Mouse (Mus musculus): ENCODE measurements around the gene Gm20388. TPM values are rescaled to one million over a fixed set of nuclear protein-coding genes. Genes with fewer than 3 reads are reported as not detected.

The Gm20388 gene
- polyA plus RNA-seq, 1 experiment from 2014 or later: not detected

DNA sequence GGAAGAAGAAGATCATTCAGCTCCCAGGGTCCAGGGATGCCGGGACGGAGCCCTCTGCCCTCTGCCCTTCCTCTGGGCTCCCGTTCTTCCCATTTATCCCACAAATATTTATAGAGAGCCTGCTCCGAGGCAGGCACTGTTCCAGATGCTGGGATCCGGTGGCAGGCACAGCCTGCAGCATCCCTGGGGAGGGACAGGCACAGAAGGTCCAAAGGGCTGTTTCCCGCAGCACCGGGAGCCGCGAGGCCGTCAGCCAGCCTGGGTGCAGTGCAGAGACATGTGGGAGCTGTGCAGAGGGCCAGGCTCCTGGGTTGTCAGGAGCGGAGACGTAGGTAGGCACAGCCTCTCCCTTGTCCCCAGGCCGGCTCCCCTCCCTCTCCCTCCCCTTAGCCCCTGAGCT is 322.3 kb downstream of the Gm20388 start:
- no peaks in the 10 kb centered on the region for H3K36me3 ChIP-seq (ENCODE audit: control insufficient read depth, insufficient read depth, low read length)
- H3K27me3 ChIP-seq (ENCODE audit: control insufficient read depth, insufficient read depth, low read length): peaks cover 12% of the 10 kb centered on the region
- peaks cover 41% of the 10 kb centered on the region for H3K4me1 ChIP-seq (ENCODE audit: control insufficient read depth, insufficient read depth, low read length)
- H3K4me2 ChIP-seq (replicated peaks; ENCODE audit: low read depth, low read length): peak overlapping the region; percentile 97
- WGBS: 25% methylated on average over 13 of the region's 13 CpGs
- H3K9ac ChIP-seq (ENCODE audit: low read depth, low read length): peak overlapping the region; percentile 24; the same call in 1 of the 2 replicates
- no peaks in the 10 kb centered on the region for H3K9me3 ChIP-seq (ENCODE audit: control insufficient read depth, low read length)
- ATAC-seq (ENCODE audit: low FRiP score, low TSS enrichment): no peak
- no peak overlapping the region for H3K27ac ChIP-seq (ENCODE audit: low read depth, low read length)
- peak overlapping the region; percentile 67 for H3K4me3 ChIP-seq (ENCODE audit: low read length)

DNA sequence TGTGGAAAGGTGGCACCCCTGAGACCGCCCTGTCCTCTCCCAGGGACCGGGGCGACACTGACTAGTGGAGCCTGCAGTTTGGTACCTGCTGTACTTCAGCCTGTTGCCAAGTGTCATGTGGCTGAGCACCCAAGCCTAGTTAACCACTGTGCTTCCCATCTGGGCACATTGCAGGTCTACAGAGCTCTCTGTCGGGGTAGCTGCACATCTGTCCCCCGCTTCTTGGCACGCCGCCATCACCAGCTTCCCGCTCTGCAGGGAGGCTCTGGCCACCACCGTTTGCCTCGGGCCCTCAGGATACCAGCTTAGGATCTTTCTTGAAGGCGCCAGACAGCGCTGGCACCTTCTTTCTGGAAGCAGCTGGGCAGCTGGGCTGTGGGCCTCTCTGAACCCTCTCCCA is 323.8 kb downstream of the Gm20388 start:
- ATAC-seq (ENCODE audit: low FRiP score, low TSS enrichment): no peak
- H3K27me3 ChIP-seq (ENCODE audit: control insufficient read depth, insufficient read depth, low read length): peaks cover 5% of the 10 kb centered on the region
- no peak overlapping the region for H3K9ac ChIP-seq (ENCODE audit: low read depth, low read length)
- WGBS: 68% methylated on average over 12 of the region's 12 CpGs
- H3K4me3 ChIP-seq (ENCODE audit: low read length): no peak overlapping the region
- no peaks in the 10 kb centered on the region for H3K36me3 ChIP-seq (ENCODE audit: control insufficient read depth, insufficient read depth, low read length)
- no peak overlapping the region for H3K4me2 ChIP-seq (replicated peaks; ENCODE audit: low read depth, low read length)
- H3K9me3 ChIP-seq (ENCODE audit: control insufficient read depth, low read length): no peaks in the 10 kb centered on the region
- no peak overlapping the region for H3K27ac ChIP-seq (ENCODE audit: low read depth, low read length)
- H3K4me1 ChIP-seq (ENCODE audit: control insufficient read depth, insufficient read depth, low read length): peaks cover 37% of the 10 kb centered on the region

DNA sequence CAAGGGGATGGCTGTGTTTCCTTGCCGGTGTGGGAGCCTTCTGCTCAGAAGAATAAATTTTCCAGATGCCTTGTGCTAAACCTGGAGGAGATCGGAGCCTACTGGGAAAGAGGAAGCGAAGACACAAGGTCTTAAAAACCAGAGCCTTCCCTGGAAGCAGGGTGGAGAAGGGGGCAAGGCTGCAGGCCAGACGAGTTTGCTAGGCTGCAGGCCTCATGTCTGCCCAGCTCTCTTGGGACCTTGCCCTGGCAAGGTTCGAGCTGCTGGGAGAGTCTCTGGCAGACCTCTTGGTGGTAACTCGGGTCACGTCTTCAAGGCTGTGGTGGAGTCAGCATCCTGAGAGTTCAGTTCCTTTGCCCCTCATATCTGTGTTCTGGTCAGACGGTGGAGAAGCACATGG is 324.2 kb downstream of the Gm20388 start:
- peaks cover 1% of the 10 kb centered on the region for H3K27me3 ChIP-seq (ENCODE audit: control insufficient read depth, insufficient read depth, low read length)
- no peak overlapping the region for H3K9ac ChIP-seq (ENCODE audit: low read depth, low read length)
- no peaks in the 10 kb centered on the region for H3K9me3 ChIP-seq (ENCODE audit: control insufficient read depth, low read length)
- H3K36me3 ChIP-seq (ENCODE audit: control insufficient read depth, insufficient read depth, low read length): no peaks in the 10 kb centered on the region
- WGBS: 63% methylated on average over 8 of the region's 8 CpGs
- no peak overlapping the region for H3K27ac ChIP-seq (ENCODE audit: low read depth, low read length)
- H3K4me2 ChIP-seq (replicated peaks; ENCODE audit: low read depth, low read length): no peak overlapping the region
- peaks cover 33% of the 10 kb centered on the region for H3K4me1 ChIP-seq (ENCODE audit: control insufficient read depth, insufficient read depth, low read length)
- H3K4me3 ChIP-seq (ENCODE audit: low read length): no peak overlapping the region
- no peak for ATAC-seq (ENCODE audit: low FRiP score, low TSS enrichment)

DNA sequence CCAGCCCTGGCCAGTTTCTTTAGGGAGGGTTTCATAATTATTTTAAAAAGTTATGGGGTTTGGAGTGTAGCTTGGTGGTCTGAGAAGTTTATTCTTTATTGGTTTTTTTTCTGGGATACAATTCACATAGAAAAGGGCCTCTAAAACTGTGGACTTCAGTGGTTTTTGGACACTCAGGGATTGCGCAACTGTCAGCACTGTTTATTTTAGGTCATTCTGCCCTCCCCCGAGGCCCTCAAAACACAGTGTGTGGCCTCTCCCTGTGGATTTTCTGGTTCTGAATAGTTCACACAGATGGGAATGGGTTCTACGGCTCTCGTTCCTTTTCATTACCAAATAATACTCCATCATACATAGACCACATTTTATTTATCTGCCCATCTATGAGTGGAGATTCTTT is 332.6 kb downstream of the Gm20388 start:
- Histone ChIP-seq H3K4me2 (replicated peaks; ENCODE audit: low read depth, low read length) (no peak overlapping the region), H3K4me1 (ENCODE audit: control insufficient read depth, insufficient read depth, low read length) (no peaks in the 10 kb centered on the region), H3K27ac (ENCODE audit: low read depth, low read length) (no peak overlapping the region), H3K27me3 (ENCODE audit: control insufficient read depth, insufficient read depth, low read length) (no peaks in the 10 kb centered on the region), H3K9me3 (ENCODE audit: control insufficient read depth, low read length) (peaks cover 2% of the 10 kb centered on the region; the same call in 1 of the 2 replicates), H3K4me3 (ENCODE audit: low read length) (no peak overlapping the region), H3K36me3 (ENCODE audit: control insufficient read depth, insufficient read depth, low read length) (0 out of 2 replicates have a peak, but pooled peaks cover 3% of the 10 kb centered on the region), H3K9ac (ENCODE audit: low read depth, low read length) (no peak overlapping the region)
- ATAC-seq (ENCODE audit: low FRiP score, low TSS enrichment): no peak
- 88% methylated on average over 4 of the region's 4 CpGs for WGBS

DNA sequence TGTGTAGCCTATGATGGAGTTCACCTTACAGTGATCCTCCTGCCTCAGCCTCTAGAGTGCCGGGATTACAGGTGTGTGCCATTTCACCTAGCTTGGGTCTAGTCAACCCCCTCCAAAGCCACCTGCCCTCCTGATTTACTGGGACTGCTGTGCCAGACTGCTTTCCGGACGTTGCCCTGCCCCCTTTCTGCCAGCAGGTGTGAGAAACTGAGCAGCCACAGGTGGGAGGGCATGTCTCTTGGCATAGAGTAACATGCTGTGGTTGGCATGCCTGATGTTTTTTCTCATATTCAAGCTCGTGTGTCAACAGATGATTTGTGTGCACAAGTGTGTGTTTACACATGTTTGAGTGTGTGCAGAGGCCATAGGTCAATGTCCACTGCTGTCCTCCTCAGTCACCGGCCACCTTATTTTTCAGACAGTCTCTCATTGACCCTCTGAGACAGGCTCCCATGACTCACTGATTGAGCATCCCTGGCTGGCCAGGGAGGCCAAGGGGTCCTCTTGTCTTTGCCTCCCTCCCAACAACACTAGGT is 333.3 kb downstream of the Gm20388 start:
- no peak; the same call in 1 of the 2 replicates for ATAC-seq (ENCODE audit: low FRiP score, low TSS enrichment)
- Histone ChIP-seq H3K27me3 (ENCODE audit: control insufficient read depth, insufficient read depth, low read length) (no peaks in the 10 kb centered on the region), H3K27ac (ENCODE audit: low read depth, low read length) (no peak overlapping the region), H3K9ac (ENCODE audit: low read depth, low read length) (no peak overlapping the region), H3K4me1 (ENCODE audit: control insufficient read depth, insufficient read depth, low read length) (no peaks in the 10 kb centered on the region), H3K4me3 (ENCODE audit: low read length) (no peak overlapping the region), H3K9me3 (ENCODE audit: control insufficient read depth, low read length) (peaks cover 2% of the 10 kb centered on the region; the same call in 1 of the 2 replicates), H3K36me3 (ENCODE audit: control insufficient read depth, insufficient read depth, low read length) (0 out of 2 replicates have a peak, but pooled peaks cover 3% of the 10 kb centered on the region), H3K4me2 (replicated peaks; ENCODE audit: low read depth, low read length) (no peak overlapping the region)
- 87% methylated on average over 5 of the region's 5 CpGs for WGBS

DNA sequence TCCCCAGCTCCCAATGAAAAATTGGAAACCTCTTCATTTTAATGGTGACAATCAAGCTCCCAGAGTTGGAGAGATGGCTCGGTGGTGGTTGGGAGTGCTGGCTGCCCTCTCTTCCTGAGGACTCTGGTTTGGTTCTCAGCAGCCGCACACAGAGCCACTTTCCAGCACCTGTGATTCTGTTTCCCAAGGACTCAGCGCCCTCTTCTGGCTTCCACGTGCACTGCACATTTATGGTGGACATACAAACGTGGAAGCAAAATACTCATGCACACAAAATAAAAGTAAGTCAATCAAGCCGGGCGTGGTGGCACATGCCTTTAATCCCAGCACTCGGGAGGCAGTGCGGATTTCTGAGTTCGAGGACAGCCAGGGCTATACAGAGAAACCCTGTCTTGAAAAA is 333.9 kb downstream of the Gm20388 start:
- no peak for ATAC-seq (ENCODE audit: low FRiP score, low TSS enrichment)
- Histone ChIP-seq H3K4me2 (replicated peaks; ENCODE audit: low read depth, low read length) (no peak overlapping the region), H3K4me1 (ENCODE audit: control insufficient read depth, insufficient read depth, low read length) (no peaks in the 10 kb centered on the region), H3K9ac (ENCODE audit: low read depth, low read length) (no peak overlapping the region), H3K27me3 (ENCODE audit: control insufficient read depth, insufficient read depth, low read length) (no peaks in the 10 kb centered on the region), H3K4me3 (ENCODE audit: low read length) (no peak overlapping the region), H3K27ac (ENCODE audit: low read depth, low read length) (no peak overlapping the region), H3K36me3 (ENCODE audit: control insufficient read depth, insufficient read depth, low read length) (0 out of 2 replicates have a peak, but pooled peaks cover 3% of the 10 kb centered on the region), H3K9me3 (ENCODE audit: control insufficient read depth, low read length) (peaks cover 2% of the 10 kb centered on the region; the same call in 1 of the 2 replicates)
- 91% methylated on average over 10 of the region's 10 CpGs for WGBS

DNA sequence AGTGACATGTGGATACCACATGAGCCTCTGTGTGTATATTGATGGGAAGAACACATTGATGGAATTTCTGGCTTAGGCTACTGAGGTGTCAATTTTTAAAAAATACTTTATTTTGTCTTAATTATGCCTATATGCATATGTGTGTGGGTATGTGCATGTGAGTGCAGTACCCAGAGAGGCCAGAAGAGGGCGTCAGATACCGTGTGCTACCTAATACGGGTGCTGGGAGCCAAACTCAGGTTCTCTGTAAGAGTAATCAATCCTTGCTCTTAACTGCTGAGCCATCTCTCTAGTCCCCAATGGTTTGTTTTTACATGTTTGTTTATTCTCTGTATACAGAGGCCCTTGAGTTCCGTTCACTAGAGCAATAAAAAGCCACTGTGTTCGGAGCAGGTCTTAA is 337.0 kb downstream of the Gm20388 start:
- Histone ChIP-seq H3K27me3 (ENCODE audit: control insufficient read depth, insufficient read depth, low read length) (no peaks in the 10 kb centered on the region), H3K27ac (ENCODE audit: low read depth, low read length) (no peak overlapping the region), H3K4me1 (ENCODE audit: control insufficient read depth, insufficient read depth, low read length) (peaks cover 13% of the 10 kb centered on the region), H3K4me2 (replicated peaks; ENCODE audit: low read depth, low read length) (no peak overlapping the region), H3K36me3 (ENCODE audit: control insufficient read depth, insufficient read depth, low read length) (0 out of 2 replicates have a peak, but pooled peaks cover 3% of the 10 kb centered on the region), H3K9ac (ENCODE audit: low read depth, low read length) (no peak overlapping the region), H3K9me3 (ENCODE audit: control insufficient read depth, low read length) (peaks cover 2% of the 10 kb centered on the region; the same call in 1 of the 2 replicates), H3K4me3 (ENCODE audit: low read length) (no peak overlapping the region)
- 80% methylated on average over 5 of the region's 5 CpGs for WGBS
- no peak for ATAC-seq (ENCODE audit: low FRiP score, low TSS enrichment)

DNA sequence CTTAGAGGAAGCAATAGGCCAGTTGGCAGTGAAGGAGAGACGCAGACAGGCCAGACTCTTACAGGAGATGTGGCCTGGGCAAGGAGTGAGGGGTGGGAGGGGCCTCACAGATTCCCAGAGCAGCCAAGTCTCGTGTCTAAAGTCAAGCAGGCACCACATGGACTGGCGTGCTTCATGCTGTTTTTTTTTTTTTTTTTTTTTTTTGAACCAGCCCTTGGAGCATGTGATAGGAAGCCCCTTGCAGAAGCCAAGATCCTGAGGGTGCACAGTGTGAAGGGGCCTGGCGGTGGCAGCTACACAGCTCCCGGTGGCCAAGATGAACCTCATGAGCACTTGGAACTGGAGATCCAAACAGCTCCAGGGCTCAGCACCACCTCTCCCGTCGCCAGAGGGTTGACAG is 337.4 kb downstream of the Gm20388 start:
- ATAC-seq (ENCODE audit: low FRiP score, low TSS enrichment): no peak
- H3K36me3 ChIP-seq (ENCODE audit: control insufficient read depth, insufficient read depth, low read length): 0 out of 2 replicates have a peak, but pooled peaks cover 3% of the 10 kb centered on the region
- H3K27me3 ChIP-seq (ENCODE audit: control insufficient read depth, insufficient read depth, low read length): no peaks in the 10 kb centered on the region
- H3K9me3 ChIP-seq (ENCODE audit: control insufficient read depth, low read length): peaks cover 2% of the 10 kb centered on the region; the same call in 1 of the 2 replicates
- no peak overlapping the region for H3K4me2 ChIP-seq (replicated peaks; ENCODE audit: low read depth, low read length)
- no peak overlapping the region for H3K27ac ChIP-seq (ENCODE audit: low read depth, low read length)
- no peak overlapping the region for H3K9ac ChIP-seq (ENCODE audit: low read depth, low read length)
- H3K4me1 ChIP-seq (ENCODE audit: control insufficient read depth, insufficient read depth, low read length): peaks cover 13% of the 10 kb centered on the region
- no peak overlapping the region for H3K4me3 ChIP-seq (ENCODE audit: low read length)
- WGBS: 83% methylated on average over 7 of the region's 7 CpGs

DNA sequence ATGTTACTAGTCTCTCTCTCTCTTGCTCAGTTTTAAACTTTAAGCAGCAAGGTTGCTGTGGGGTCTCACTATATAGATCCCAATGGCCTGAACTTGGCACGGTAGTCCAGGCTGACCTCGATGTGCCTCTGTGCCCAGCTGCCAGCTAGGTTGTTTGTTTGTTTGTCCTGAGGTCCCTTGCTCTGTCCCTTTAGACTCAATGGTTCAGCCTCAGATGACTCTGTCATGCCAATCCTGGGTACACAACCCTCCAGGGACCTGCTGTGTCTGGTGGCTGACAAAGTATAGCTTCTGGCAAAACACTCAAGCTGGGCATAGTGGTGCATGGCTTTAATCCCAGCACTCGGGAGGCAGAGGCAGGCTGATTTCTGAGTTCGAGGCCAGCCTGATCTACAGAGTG is 337.8 kb downstream of the Gm20388 start:
- H3K36me3 ChIP-seq (ENCODE audit: control insufficient read depth, insufficient read depth, low read length): 0 out of 2 replicates have a peak, but pooled peaks cover 3% of the 10 kb centered on the region
- 92% methylated on average over 4 of the region's 4 CpGs for WGBS
- H3K27ac ChIP-seq (ENCODE audit: low read depth, low read length): no peak overlapping the region
- H3K9me3 ChIP-seq (ENCODE audit: control insufficient read depth, low read length): peaks cover 2% of the 10 kb centered on the region; the same call in 1 of the 2 replicates
- ATAC-seq (ENCODE audit: low FRiP score, low TSS enrichment): no peak
- H3K4me1 ChIP-seq (ENCODE audit: control insufficient read depth, insufficient read depth, low read length): peaks cover 13% of the 10 kb centered on the region
- no peak overlapping the region for H3K9ac ChIP-seq (ENCODE audit: low read depth, low read length)
- H3K4me2 ChIP-seq (replicated peaks; ENCODE audit: low read depth, low read length): no peak overlapping the region
- H3K27me3 ChIP-seq (ENCODE audit: control insufficient read depth, insufficient read depth, low read length): no peaks in the 10 kb centered on the region
- H3K4me3 ChIP-seq (ENCODE audit: low read length): no peak overlapping the region
